Mouse (Mus musculus): ENCODE measurements around the gene Hmgxb4. TPM values are rescaled to one million over a fixed set of nuclear protein-coding genes. Genes with fewer than 3 reads are reported as not detected.

The Hmgxb4 gene
- total and polyA plus RNA-seq, 2 experiments from 2014 or later: 29.6 to 60.1 TPM

DNA sequence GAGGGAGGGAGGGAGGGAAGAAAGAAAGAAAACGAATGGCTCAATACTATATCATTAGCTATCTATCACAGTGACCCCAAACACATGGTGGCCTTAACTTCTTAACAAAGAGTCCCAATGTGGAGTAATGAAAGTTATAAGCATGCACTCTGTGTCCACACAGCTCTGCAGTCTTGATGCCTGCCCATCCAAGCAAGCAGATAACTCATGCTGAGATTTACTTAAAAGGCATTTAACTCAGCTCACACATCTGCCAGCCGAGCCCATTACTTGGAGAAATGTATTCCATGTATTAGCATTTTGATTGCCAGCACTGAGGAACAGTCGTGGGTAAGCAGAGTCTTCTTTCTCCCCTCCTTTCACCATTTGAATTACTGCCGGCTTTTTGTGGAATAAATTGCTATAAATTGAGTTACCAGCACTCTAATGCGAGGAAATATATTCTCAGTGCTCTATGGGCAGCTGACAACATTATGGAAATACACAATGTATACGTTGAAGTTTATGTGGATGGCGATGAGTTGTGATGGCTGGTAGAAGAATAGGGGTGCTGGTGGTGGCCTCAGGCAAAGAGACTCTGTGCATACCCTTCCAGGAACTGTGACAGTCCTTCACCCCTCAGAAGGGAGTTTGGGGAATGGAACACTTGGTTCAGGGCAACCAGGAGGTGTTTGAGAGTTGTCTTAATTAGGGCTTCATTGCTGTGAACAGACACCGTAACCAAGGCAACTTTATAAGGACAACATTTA lies 19.9 kb upstream of the Hmgxb4 start:
- peak; percentile 18 for DNase-seq (ENCODE audit: low spot score)
- ATAC-seq (ENCODE audit: low FRiP score): no peak
- H3K9ac ChIP-seq (replicated peaks; ENCODE audit: low read length, poor library complexity, severe bottlenecking): no peak overlapping the region

DNA sequence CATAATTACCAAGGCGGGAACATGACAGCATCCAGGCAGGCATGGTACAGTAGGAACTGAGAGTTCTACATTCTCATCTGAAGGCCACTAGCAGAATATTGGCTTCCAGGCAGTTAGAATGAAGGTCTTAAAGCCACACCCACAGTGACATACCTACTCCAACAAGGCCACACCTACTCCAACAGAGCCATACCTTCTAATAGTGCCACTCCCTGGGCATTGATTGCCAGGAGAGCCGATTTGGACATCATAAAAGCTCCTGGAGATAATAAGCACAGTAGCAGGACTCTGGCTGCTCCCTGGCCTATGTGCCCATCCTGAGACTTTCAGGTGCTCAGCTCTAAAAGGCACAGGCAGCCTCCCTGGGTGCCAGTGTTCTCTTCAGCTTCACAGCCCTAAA lies 19.3 kb upstream of the Hmgxb4 start:
- no peaks in the 10 kb centered on the region for H3K4me1 ChIP-seq (ENCODE audit: insufficient read depth, low read length)
- WGBS: 91% methylated on average over 2 of the region's 2 CpGs
- no peak overlapping the region for H3K4me2 ChIP-seq (ENCODE audit: low read depth, low read length, poor library complexity, severe bottlenecking)
- H3K4me3 ChIP-seq (ENCODE audit: low read depth, low read length): no peak overlapping the region
- no peak overlapping the region for H3K27ac ChIP-seq (ENCODE audit: low read depth, low read length)
- H3K9ac ChIP-seq (replicated peaks; ENCODE audit: low read length, poor library complexity, severe bottlenecking): no peak overlapping the region
- H3K9me3 ChIP-seq (ENCODE audit: low read length): no peaks in the 10 kb centered on the region
- no peaks in the 10 kb centered on the region for H3K36me3 ChIP-seq (ENCODE audit: insufficient read depth, low read length)
- no peak for TF ChIP-seq CTCF (IDR thresholded peaks at IDR 0.05)
- DNase-seq (ENCODE audit: low spot score) (no peak), ATAC-seq (ENCODE audit: low FRiP score) (no peak)
- H3K27me3 ChIP-seq (ENCODE audit: insufficient read depth, low read length): no peaks in the 10 kb centered on the region

More for the DNA sequence above, 19.9 kb upstream of the Hmgxb4 start:
- H3K4me3 ChIP-seq (ENCODE audit: low read depth, low read length): no peak overlapping the region
- H3K9me3 ChIP-seq (ENCODE audit: low read length): no peaks in the 10 kb centered on the region
- 54% methylated on average over 8 of the region's 8 CpGs for WGBS
- no peak overlapping the region for H3K4me2 ChIP-seq (ENCODE audit: low read depth, low read length, poor library complexity, severe bottlenecking)
- H3K36me3 ChIP-seq (ENCODE audit: insufficient read depth, low read length): no peaks in the 10 kb centered on the region
- H3K27me3 ChIP-seq (ENCODE audit: insufficient read depth, low read length): no peaks in the 10 kb centered on the region
- H3K27ac ChIP-seq (ENCODE audit: low read depth, low read length): no peak overlapping the region
- TF ChIP-seq CTCF (IDR thresholded peaks at IDR 0.05): no peak
- no peaks in the 10 kb centered on the region for H3K4me1 ChIP-seq (ENCODE audit: insufficient read depth, low read length)

DNA sequence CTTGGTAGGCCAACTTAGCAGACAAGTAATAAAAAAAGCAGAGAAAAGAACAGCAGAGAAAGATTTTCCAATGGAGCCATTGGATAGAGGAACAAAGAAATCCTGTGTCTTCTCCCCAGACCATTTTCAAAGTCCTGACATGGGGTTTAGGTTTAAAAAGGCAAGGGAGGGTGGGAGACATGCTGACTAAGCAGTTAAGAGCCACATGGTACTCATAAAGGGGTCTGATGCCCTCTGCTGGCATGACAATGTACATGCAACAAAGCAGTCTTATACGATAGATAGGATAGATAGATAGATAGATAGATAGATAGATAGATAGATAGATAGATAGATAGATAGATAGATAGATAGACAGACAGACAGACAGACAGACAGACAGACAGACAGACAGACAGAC lies 15.7 kb upstream of the Hmgxb4 start:
- Histone ChIP-seq H3K9ac (replicated peaks; ENCODE audit: low read length, poor library complexity, severe bottlenecking) (no peak overlapping the region), H3K27ac (ENCODE audit: low read depth, low read length) (no peak overlapping the region), H3K4me3 (ENCODE audit: low read depth, low read length) (no peak overlapping the region), H3K4me2 (ENCODE audit: low read depth, low read length, poor library complexity, severe bottlenecking) (no peak overlapping the region), H3K9me3 (ENCODE audit: low read length) (no peaks in the 10 kb centered on the region), H3K27me3 (ENCODE audit: insufficient read depth, low read length) (no peaks in the 10 kb centered on the region), H3K4me1 (ENCODE audit: insufficient read depth, low read length) (no peaks in the 10 kb centered on the region), H3K36me3 (ENCODE audit: insufficient read depth, low read length) (no peaks in the 10 kb centered on the region)
- TF ChIP-seq CTCF (IDR thresholded peaks at IDR 0.05): peak; percentile 78
- peak; percentile 83 for DNase-seq (ENCODE audit: low spot score)
- ATAC-seq (ENCODE audit: low FRiP score): no peak
- WGBS: 33% methylated on average over 1 of the region's 1 CpGs

DNA sequence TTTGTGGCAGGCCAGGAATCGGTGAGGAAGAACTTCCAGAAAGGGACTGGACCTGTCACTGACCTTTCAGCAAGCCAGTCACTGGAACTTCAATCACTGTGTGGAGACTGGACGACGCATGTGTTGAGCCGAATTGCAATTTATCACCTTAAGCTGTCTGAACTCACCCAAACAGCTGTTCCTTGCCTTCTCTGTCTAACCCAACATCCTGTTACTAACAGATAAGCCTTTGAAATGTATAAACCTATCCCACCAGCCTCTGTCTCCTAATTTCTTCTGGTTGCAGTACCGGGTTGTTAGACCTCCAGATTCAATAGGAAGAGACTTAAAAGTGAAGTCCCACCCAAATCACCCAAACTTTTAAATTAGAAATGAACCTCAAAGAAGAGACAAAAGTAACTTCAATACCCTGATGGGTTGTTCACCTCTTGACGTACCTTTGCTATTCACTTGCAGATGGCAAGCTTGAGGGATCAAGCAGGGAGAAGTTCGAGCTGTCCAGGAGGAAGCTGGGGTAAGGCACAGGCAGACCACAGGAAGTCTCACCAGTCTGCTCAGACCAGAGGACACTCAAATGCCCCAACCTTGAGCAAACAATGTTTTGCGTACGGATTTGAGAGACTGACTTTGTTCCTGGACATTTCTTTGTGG lies 13.0 kb upstream of the Hmgxb4 start:
- Histone ChIP-seq H3K27me3 (ENCODE audit: insufficient read depth, low read length) (no peaks in the 10 kb centered on the region), H3K4me2 (ENCODE audit: low read depth, low read length, poor library complexity, severe bottlenecking) (no peak overlapping the region), H3K36me3 (ENCODE audit: insufficient read depth, low read length) (no peaks in the 10 kb centered on the region), H3K27ac (ENCODE audit: low read depth, low read length) (no peak overlapping the region), H3K4me3 (ENCODE audit: low read depth, low read length) (no peak overlapping the region), H3K9ac (replicated peaks; ENCODE audit: low read length, poor library complexity, severe bottlenecking) (no peak overlapping the region), H3K4me1 (ENCODE audit: insufficient read depth, low read length) (no peaks in the 10 kb centered on the region), H3K9me3 (ENCODE audit: low read length) (no peaks in the 10 kb centered on the region)
- WGBS: 67% methylated on average over 9 of the region's 9 CpGs
- ATAC-seq (ENCODE audit: low FRiP score) (no peak), DNase-seq (ENCODE audit: low spot score) (no peak)
- no peak for TF ChIP-seq CTCF (IDR thresholded peaks at IDR 0.05)

DNA sequence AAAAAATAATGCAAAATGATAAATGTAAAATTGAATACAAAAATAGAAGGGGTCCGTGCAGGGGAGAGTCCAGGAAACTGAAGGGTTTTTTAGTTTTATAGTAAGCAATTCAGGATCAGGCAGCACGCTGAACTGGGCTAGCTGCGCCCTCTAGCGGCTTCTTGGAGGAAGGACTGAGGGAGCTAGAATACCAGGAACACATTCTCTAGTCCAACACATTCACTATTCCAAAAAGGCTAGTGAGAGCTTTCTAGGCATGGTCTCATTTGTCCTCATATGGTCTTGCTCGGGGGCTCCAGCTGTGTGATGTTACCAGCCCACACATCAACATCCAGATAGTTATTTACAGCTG lies 12.5 kb upstream of the Hmgxb4 start:
- peak; percentile 70 for DNase-seq (ENCODE audit: low spot score)

DNA sequence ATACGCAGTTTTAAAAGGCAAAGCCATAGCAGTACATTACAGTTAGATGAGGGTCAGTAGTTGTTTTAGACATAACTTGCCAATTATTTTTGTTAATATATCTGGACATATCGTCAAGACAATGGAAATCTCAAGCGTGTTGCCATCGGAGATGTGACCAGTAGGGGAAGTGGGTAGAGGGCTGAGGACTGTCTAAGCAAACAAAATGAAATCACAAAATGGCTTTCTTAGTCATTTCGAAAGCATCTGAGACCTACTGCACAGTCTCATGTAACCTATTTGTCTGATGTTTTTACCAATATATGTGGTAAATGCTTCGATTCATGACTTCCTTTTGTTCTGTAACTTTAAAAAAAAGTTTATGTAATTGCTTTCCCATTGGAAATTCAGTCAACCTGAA lies 11.3 kb upstream of the Hmgxb4 start:
- TF ChIP-seq CTCF (IDR thresholded peaks at IDR 0.05): no peak

More for the DNA sequence above, 12.5 kb upstream of the Hmgxb4 start:
- Histone ChIP-seq H3K36me3 (ENCODE audit: insufficient read depth, low read length) (no peaks in the 10 kb centered on the region), H3K27me3 (ENCODE audit: insufficient read depth, low read length) (no peaks in the 10 kb centered on the region), H3K4me1 (ENCODE audit: insufficient read depth, low read length) (no peaks in the 10 kb centered on the region), H3K9ac (replicated peaks; ENCODE audit: low read length, poor library complexity, severe bottlenecking) (no peak overlapping the region), H3K9me3 (ENCODE audit: low read length) (no peaks in the 10 kb centered on the region), H3K27ac (ENCODE audit: low read depth, low read length) (no peak overlapping the region), H3K4me2 (ENCODE audit: low read depth, low read length, poor library complexity, severe bottlenecking) (no peak overlapping the region), H3K4me3 (ENCODE audit: low read depth, low read length) (no peak overlapping the region)
- 4% methylated on average over 5 of the region's 5 CpGs for WGBS
- ATAC-seq (ENCODE audit: low FRiP score): peak; percentile 67; the same call in 1 of the 2 replicates
- peak; percentile 90 for TF ChIP-seq CTCF (IDR thresholded peaks at IDR 0.05)

More for the DNA sequence above, 11.3 kb upstream of the Hmgxb4 start:
- no peaks in the 10 kb centered on the region for H3K9me3 ChIP-seq (ENCODE audit: low read length)
- H3K4me3 ChIP-seq (ENCODE audit: low read depth, low read length): no peak overlapping the region
- no peak overlapping the region for H3K4me2 ChIP-seq (ENCODE audit: low read depth, low read length, poor library complexity, severe bottlenecking)
- H3K4me1 ChIP-seq (ENCODE audit: insufficient read depth, low read length): no peaks in the 10 kb centered on the region
- H3K36me3 ChIP-seq (ENCODE audit: insufficient read depth, low read length): no peaks in the 10 kb centered on the region
- ATAC-seq (ENCODE audit: low FRiP score): no peak
- no peak for DNase-seq (ENCODE audit: low spot score)
- H3K9ac ChIP-seq (replicated peaks; ENCODE audit: low read length, poor library complexity, severe bottlenecking): no peak overlapping the region
- WGBS: 91% methylated on average over 6 of the region's 6 CpGs
- no peaks in the 10 kb centered on the region for H3K27me3 ChIP-seq (ENCODE audit: insufficient read depth, low read length)
- H3K27ac ChIP-seq (ENCODE audit: low read depth, low read length): no peak overlapping the region

All from midbrain, postnatal 0 days (tissue).